Mouse (Mus musculus) C2C12 (cell line): ENCODE results near the gene Tnfrsf26. TPM values are rescaled to one million over a fixed set of nuclear protein-coding genes. Genes with fewer than 3 reads are reported as not detected.
A peak's percentile ranks its signal among the peaks of the same experiment; 100 is the strongest.

Experiments
- H3K27me3 ChIP-seq: one replicate; pipeline ENCODE4 v1.6.1; 2011; ENCODE audit not compliant: control insufficient read depth, insufficient read depth, insufficient read length
- H3K36me3 ChIP-seq: one replicate; pipeline ENCODE4 v1.6.1; 2011; ENCODE audit not compliant: control insufficient read depth, insufficient read depth
- H3K4me3 ChIP-seq: one replicate; pipeline ENCODE4 v1.5.1; 2011; ENCODE audit warnings: mild to moderate bottlenecking, control low read depth; ENCODE audit not compliant: poor library complexity, insufficient read depth, severe bottlenecking
- H3K79me2 ChIP-seq: one replicate; pipeline ENCODE4 v1.6.1; 2011; ENCODE audit not compliant: control insufficient read depth, insufficient read depth
- H3K79me3 ChIP-seq: one replicate; pipeline ENCODE4 v1.6.1; 2011; ENCODE audit warnings: low read depth, control low read depth
- H3ac ChIP-seq: one replicate; pipeline ENCODE3; 2011; ENCODE audit warnings: low read depth; ENCODE audit not compliant: control insufficient read depth, insufficient read length
- CEBPB ChIP-seq: IDR thresholded peaks from one replicate; pipeline ENCODE4 v1.6.1; 2011; ENCODE audit warnings: low read depth, mild to moderate bottlenecking, control low read depth, moderate library complexity
- CTCF ChIP-seq: IDR thresholded peaks from one replicate; pipeline ENCODE4 v1.5.1; 2011; ENCODE audit not compliant: control insufficient read depth, insufficient read depth, insufficient read length
- FOSL1 ChIP-seq: IDR thresholded peaks from one replicate; pipeline ENCODE4 v1.8.0; 2011; ENCODE audit warnings: mild to moderate bottlenecking, low read length; ENCODE audit not compliant: poor library complexity, insufficient read depth, severe bottlenecking
- MAX ChIP-seq: IDR thresholded peaks from one replicate; pipeline ENCODE4 v1.6.1; 2011; ENCODE audit warnings: mild to moderate bottlenecking, control low read depth
- MYOD1 ChIP-seq: IDR thresholded peaks from one replicate; pipeline ENCODE4 v1.6.1; 2011; ENCODE audit warnings: low read depth; ENCODE audit not compliant: control insufficient read depth, insufficient read length
- MYOG ChIP-seq: IDR thresholded peaks from one replicate; pipeline ENCODE4 v1.6.1; 2011; ENCODE audit not compliant: control insufficient read depth, insufficient read length; ENCODE audit errors: extremely low read depth
- USF1 ChIP-seq: IDR thresholded peaks from one replicate; pipeline ENCODE4 v1.6.1; 2011; ENCODE audit warnings: low read depth, mild to moderate bottlenecking, control low read depth, moderate library complexity
- polyA plus RNA-seq: library from polyadenylated mRNA; unstranded; fragments of >200 nt; fragmentation: generic; extraction: Trizol; gene quantifications from one replicate; pipeline ENCODE4 v1.2.1, GENCODE M21; 2012; ENCODE audit warnings: missing spikeins

Tnfrsf26 gene
- polyA plus RNA-seq, 1 experiment, result 0.04 TPM

DNA sequence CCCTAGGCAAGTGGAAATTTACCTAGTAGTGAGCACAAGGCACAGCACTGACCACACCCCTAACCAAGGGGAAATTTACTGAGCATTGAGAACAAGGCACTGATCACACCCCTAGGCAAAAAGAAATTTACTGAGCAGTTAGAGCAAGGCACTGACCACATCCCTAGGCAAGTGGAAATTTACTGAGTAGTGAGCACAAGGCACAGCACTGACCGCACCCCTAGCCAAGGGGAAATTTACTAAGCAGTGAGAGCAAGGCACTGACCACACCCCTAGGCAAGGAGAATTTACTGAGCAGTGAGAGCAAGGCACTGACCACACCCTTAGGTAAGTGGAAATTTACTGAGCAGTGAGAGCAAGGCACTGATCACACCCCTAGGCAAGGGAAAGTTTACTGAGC is 8.2 kb upstream of the Tnfrsf26 start:
- TF ChIP-seq USF1 (no peak), MAX (no peak), FOSL1 (no peak), CTCF (no peak)
- peaks cover 18% of the 10 kb centered on the region for H3K36me3 ChIP-seq
- H3K79me2 ChIP-seq, result no peaks in the 10 kb centered on the region
- H3K27me3 ChIP-seq, result no peaks in the 10 kb centered on the region
- no peak overlapping the region for H3K4me3 ChIP-seq
- no peak overlapping the region for H3ac ChIP-seq
- H3K79me3 ChIP-seq, result no peaks in the 10 kb centered on the region

DNA sequence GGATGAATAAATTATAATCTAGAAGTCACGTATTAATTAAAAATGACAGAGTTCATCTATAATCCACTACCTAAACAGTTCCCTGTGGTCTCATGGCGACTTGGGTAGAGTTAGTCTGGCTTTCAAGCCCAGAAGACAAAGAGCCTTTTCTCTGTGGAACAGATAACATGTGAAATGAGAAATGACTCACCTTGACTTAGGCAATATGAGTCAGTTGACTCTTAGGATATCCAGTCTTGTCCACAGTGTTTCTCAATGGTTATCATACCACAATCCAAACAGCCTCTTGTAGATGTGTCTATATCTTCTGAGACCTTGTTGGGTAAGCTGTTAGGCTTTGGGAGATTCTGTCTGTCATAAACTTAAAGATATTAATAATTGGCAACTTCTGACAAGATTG is 3.0 kb upstream of the Tnfrsf26 start:
- H3ac ChIP-seq, result no peak overlapping the region
- TF ChIP-seq USF1 (no peak), CEBPB (peak; percentile 82), FOSL1 (peak; percentile 48)
- no peaks in the 10 kb centered on the region for H3K79me3 ChIP-seq
- H3K79me2 ChIP-seq, result no peaks in the 10 kb centered on the region
- no peak overlapping the region for H3K4me3 ChIP-seq
- H3K27me3 ChIP-seq, result no peaks in the 10 kb centered on the region
- no peaks in the 10 kb centered on the region for H3K36me3 ChIP-seq

DNA sequence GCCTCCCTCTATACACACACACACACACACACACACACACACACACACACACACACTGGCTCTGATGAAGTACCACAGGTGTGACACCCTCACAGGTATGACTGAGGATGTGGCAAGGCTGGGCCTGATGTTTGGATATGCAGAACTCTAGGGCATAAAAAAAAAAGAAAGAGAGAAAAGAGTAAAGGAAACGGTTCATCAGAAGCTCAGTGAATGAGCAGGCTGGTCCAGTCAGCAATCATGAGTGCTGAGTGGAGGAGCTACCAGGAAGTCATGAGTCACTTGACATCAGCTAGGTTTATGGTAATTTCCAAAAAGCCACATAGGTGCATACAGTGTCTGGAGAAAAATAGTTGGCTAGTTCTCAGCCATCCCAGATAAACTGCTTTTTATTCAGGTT is 979 bp upstream of the Tnfrsf26 start:
- Histone ChIP-seq H3K36me3 (no peaks in the 10 kb centered on the region), H3K79me2 (no peaks in the 10 kb centered on the region), H3K4me3 (no peak overlapping the region), H3K27me3 (no peaks in the 10 kb centered on the region), H3K79me3 (no peaks in the 10 kb centered on the region), H3ac (no peak overlapping the region)
- TF ChIP-seq MYOD1 (no peak), CTCF (no peak)

DNA sequence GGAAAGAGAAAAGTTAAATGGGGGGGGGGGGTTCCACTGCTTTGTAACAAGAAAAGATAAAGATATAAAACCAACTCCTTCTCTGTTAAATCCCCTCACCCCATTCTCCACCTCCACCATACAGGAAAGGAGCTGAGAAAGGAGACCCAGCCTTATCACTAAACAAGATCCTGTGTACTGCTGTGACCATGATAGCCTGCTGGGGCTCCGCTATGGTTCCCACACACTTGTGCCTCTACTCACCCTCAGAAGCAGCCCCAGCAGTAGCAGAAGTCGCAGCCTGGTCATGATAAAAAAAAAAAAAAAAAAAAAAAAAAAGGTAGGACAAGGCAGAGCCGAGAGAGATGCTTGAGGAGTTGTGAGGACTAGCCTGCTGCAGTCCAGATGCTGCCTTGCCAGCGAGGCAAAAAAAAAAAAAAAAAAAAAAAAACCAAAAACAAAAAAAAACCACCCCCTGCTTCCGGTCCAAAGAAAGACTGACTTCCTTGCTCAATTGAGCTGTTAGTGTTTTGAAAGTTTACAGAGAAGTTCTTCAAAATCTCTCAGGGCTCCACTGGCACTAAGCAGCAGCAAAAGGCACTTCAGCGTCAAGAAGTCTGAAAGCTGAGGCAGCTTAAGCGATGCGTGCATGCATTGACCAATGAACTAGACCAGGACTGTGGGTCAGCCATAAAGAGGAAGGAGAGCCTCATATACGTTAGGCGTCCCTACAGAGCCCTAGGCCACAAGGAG is 801 bp downstream of the Tnfrsf26 start:
- TF ChIP-seq USF1 (no peak), MYOG (no peak)
- no peak overlapping the region for H3K4me3 ChIP-seq

DNA sequence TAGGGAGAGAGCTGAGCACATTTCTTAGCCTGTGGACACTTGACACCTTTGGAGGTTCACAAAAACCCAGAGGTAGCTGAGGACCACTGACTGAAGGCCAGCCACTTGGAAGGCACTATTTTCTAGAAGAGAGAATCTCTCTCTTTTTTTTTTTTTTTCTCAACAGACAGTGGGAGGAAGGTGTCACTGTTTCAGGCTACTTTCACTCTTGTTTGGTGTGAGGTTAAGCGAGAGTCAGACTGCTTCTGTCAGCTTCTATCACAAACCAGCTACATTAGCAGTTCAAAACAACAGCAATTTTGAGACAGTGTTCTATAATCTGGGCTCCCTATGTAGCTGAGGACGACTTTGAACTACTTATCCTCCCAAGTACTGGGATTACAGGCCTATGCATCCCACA is 2.3 kb downstream of the Tnfrsf26 start:
- no peaks in the 10 kb centered on the region for H3K79me2 ChIP-seq

More for the DNA sequence above, 801 bp downstream of the Tnfrsf26 start:
- no peak overlapping the region for H3ac ChIP-seq
- no peaks in the 10 kb centered on the region for H3K27me3 ChIP-seq
- no peaks in the 10 kb centered on the region for H3K79me2 ChIP-seq
- no peaks in the 10 kb centered on the region for H3K36me3 ChIP-seq
- no peaks in the 10 kb centered on the region for H3K79me3 ChIP-seq

DNA sequence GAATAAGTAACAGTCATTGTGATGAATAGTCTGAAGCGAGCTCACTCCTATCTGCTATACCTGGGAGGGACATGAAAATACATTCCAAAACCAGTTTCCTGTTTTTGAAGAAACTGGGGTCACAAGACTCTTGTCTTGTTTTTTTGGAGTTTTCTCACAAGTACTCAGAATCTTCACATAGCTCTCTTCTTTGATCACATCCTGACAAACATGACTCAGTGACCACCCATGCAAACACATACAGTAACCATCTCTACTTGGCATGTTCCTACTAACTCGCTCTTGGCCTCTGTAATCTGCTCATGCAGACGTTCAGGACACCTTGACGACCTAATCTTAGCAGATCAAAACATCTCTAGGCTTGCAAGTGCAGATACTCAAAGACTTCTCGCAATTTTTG is 3.4 kb downstream of the Tnfrsf26 start:
- no peaks in the 10 kb centered on the region for H3K36me3 ChIP-seq
- H3K79me2 ChIP-seq, result no peaks in the 10 kb centered on the region
- TF ChIP-seq USF1 (no peak), FOSL1 (no peak), MYOD1 (no peak), CTCF (no peak), MYOG (no peak), CEBPB (no peak), MAX (no peak)
- H3K4me3 ChIP-seq, result no peak overlapping the region
- no peaks in the 10 kb centered on the region for H3K79me3 ChIP-seq
- H3K27me3 ChIP-seq, result no peaks in the 10 kb centered on the region
- H3ac ChIP-seq, result no peak overlapping the region

More for the DNA sequence above, 2.3 kb downstream of the Tnfrsf26 start:
- no peak overlapping the region for H3ac ChIP-seq
- no peak overlapping the region for H3K4me3 ChIP-seq
- H3K27me3 ChIP-seq, result no peaks in the 10 kb centered on the region
- H3K36me3 ChIP-seq, result no peaks in the 10 kb centered on the region
- TF ChIP-seq CEBPB (no peak), MYOG (no peak), MYOD1 (no peak)
- no peaks in the 10 kb centered on the region for H3K79me3 ChIP-seq
